Mouse (Mus musculus) heart, postnatal 0 days (tissue): Measurements from ENCODE around the gene Pdcd1lg2. TPM values are rescaled to one million over a fixed set of nuclear protein-coding genes. Genes with fewer than 3 reads are reported as not detected.

ENCODE experiments used
- ATAC-seq: fragments of 200-750 bp; cut with Nextera tagmentation; 2 replicates; pipeline ENCODE4 v1.8.0; 2017; ENCODE audit warnings: low read depth, moderate number of reproducible peaks, moderate library complexity; ENCODE audit not compliant: insufficient read depth
- DNase-seq: peaks from one replicate; pipeline ENCODE4 v3.0.0-alpha.2; 2016; ENCODE audit warnings: low spot score
- H3K27ac ChIP-seq: fragments of 300-500 bp; sonication (generic); 2 replicates; pipeline ENCODE4 v1.5.1; 2014; ENCODE audit warnings: low read depth, mild to moderate bottlenecking
- H3K27me3 ChIP-seq: fragments of 300-500 bp; sonication (generic); 2 replicates; pipeline ENCODE4 v1.6.1; 2014; ENCODE audit warnings: low read length, mixed read lengths; ENCODE audit not compliant: control insufficient read depth, insufficient read depth
- H3K36me3 ChIP-seq: fragments of 300-500 bp; sonication (generic); replicated peaks from 2 replicates; pipeline ENCODE4 v1.6.1; 2014; ENCODE audit warnings: low read length, mixed read lengths; ENCODE audit not compliant: control insufficient read depth, insufficient read depth
- H3K4me1 ChIP-seq: fragments of 300-500 bp; sonication (generic); 2 replicates; pipeline ENCODE4 v1.6.1; 2014; ENCODE audit warnings: antibody characterized with exemption; ENCODE audit not compliant: control insufficient read depth, insufficient read depth
- H3K4me2 ChIP-seq: fragments of 300-500 bp; sonication (generic); 2 replicates; pipeline ENCODE4 v1.6.1; 2014; ENCODE audit warnings: low read depth, mild to moderate bottlenecking, low read length, moderate library complexity
- H3K4me3 ChIP-seq: fragments of 300-500 bp; sonication (generic); 2 replicates; pipeline ENCODE4 v1.5.1; 2014; ENCODE audit warnings: low read depth, low read length
- H3K9ac ChIP-seq: fragments of 300-500 bp; sonication (generic); replicated peaks from 2 replicates; pipeline ENCODE4 v1.6.1; 2014; ENCODE audit warnings: low read depth, low read length, mixed read lengths
- H3K9me3 ChIP-seq: fragments of 300-500 bp; sonication (generic); replicated peaks from 2 replicates; pipeline ENCODE4 v1.6.1; 2016; ENCODE audit warnings: low read length; ENCODE audit not compliant: control insufficient read depth
- CTCF ChIP-seq: IDR thresholded peaks from 2 replicates; pipeline ENCODE4 v1.5.1; 2016; ENCODE audit warnings: antibody characterized with exemption, control low read depth, low read depth
- EP300 ChIP-seq: IDR thresholded peaks from 2 replicates; pipeline ENCODE4 v1.6.1; 2016; ENCODE audit warnings: antibody characterized with exemption, low read depth
- WGBS: fragments of 180-500 bp; shearing (Covaris S2); extraction: QIAGEN DNeasy Blood & Tissue Kit; methylation state at CpG from one replicate; pipeline ENCODE4 v1.1.7; 2014; 5-methylcytosine and 5-hydroxymethylcytosine counted together
- polyA plus RNA-seq: library from polyadenylated mRNA; unstranded; fragments of >200 nt; fragmentation: Nextera tagmentation; extraction: Ambion mirVana; gene quantifications from 2 replicates; pipeline ENCODE4 v1.2.1, GENCODE M21; 2015
- total RNA-seq: library from RNA; depleted of rRNA; stranded (reverse); fragments of >200 nt; gene quantifications from 2 replicates; pipeline ENCODE4 v1.2.3, GENCODE M21; 2014; ENCODE audit warnings: low replicate concordance

The Pdcd1lg2 gene
- total and polyA plus RNA-seq, 2 experiments from 2014 or later: not detected

DNA sequence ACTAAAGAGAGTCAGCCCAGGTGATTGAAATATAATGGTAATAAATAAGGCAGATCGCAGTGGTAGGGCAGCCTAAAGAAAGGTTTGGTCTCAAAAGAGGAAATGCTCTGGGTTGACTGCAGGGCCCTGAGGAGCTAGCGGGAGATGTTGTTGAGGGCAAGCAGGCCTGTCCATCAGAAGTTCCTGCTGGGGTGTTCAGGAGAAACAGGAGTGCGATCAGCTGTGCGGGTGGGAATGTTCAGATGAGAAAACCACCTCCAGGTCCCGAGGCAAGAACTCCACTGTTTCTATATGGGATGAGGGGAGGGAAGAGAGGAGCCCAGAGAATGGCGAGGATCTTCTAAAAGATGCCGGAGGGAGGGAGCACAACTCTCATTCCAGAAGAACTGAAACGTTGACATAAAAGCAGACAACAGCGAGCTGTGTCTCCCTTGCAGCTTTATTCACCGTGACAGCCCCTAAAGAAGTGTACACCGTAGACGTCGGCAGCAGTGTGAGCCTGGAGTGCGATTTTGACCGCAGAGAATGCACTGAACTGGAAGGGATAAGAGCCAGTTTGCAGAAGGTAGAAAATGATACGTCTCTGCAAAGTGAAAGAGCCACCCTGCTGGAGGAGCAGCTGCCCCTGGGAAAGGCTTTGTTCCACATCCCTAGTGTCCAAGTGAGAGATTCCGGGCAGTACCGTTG lies 26.2 kb downstream of the Pdcd1lg2 start:
- no peak overlapping the region for H3K4me2 ChIP-seq
- H3K9me3 ChIP-seq: no peaks in the 10 kb centered on the region
- no peak overlapping the region for H3K27ac ChIP-seq
- H3K27me3 ChIP-seq: no peaks in the 10 kb centered on the region
- H3K9ac ChIP-seq: no peak overlapping the region
- no peak overlapping the region for H3K4me3 ChIP-seq
- DNase-seq (no peak), ATAC-seq (no peak)
- WGBS: 87% methylated on average over 18 of the region's 18 CpGs
- H3K4me1 ChIP-seq: no peaks in the 10 kb centered on the region
- no peak for TF ChIP-seq CTCF
- no peak for TF ChIP-seq EP300
- H3K36me3 ChIP-seq: no peaks in the 10 kb centered on the region

DNA sequence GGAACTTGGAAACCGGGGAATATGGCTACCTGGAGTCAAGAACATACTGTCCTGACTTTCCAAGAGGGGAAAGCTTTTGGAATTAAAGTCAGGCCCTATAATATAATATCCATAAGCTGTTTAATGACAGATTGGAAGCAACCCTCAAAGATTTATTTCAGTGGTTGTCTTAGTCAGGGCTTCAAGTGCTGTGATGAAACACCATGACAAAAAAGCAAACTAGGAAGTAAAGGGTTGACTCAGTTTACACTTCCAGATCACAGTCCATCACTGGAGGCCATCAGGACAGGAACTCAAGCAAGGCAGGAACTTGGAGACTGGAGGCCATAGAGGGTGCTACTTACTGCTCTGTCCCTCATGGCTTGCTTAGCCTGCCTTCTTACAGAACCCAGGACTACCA lies 27.1 kb downstream of the Pdcd1lg2 start:
- ATAC-seq (no peak), DNase-seq (no peak)
- no peaks in the 10 kb centered on the region for H3K27me3 ChIP-seq
- no peaks in the 10 kb centered on the region for H3K36me3 ChIP-seq
- H3K27ac ChIP-seq: no peak overlapping the region
- no peak overlapping the region for H3K4me3 ChIP-seq
- no peak overlapping the region for H3K4me2 ChIP-seq
- no peaks in the 10 kb centered on the region for H3K9me3 ChIP-seq
- H3K9ac ChIP-seq: no peak overlapping the region
- H3K4me1 ChIP-seq: no peaks in the 10 kb centered on the region
- TF ChIP-seq EP300 (no peak), CTCF (no peak)
- 87% methylated on average over 1 of the region's 1 CpGs for WGBS

DNA sequence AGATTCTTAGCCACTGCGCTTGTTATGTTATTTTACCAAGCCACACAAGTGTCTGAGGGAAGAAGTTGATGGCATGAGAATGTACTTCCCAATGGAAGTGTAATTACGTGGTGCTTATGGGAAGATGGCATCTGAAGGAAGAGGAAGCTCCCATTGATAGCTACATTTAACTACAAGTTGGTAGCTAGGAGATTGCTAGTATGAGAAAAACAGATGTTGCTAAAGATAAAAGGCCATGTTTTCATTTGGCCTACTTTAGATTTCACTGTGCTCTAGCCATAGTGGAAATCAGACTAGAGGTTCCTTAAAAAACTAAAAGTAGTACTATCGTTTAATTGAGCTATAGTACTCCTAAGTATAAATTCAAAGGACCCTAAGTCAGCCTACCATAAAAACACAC lies 28.5 kb downstream of the Pdcd1lg2 start:
- DNase-seq (no peak), ATAC-seq (no peak)
- H3K27me3 ChIP-seq: no peaks in the 10 kb centered on the region
- TF ChIP-seq CTCF: no peak
- TF ChIP-seq EP300: no peak
- no peak overlapping the region for H3K4me2 ChIP-seq
- H3K9me3 ChIP-seq: no peaks in the 10 kb centered on the region
- no peak overlapping the region for H3K4me3 ChIP-seq
- no peaks in the 10 kb centered on the region for H3K4me1 ChIP-seq
- no peak overlapping the region for H3K9ac ChIP-seq
- H3K36me3 ChIP-seq: no peaks in the 10 kb centered on the region
- 51% methylated on average over 3 of the region's 3 CpGs for WGBS
- H3K27ac ChIP-seq: no peak overlapping the region

DNA sequence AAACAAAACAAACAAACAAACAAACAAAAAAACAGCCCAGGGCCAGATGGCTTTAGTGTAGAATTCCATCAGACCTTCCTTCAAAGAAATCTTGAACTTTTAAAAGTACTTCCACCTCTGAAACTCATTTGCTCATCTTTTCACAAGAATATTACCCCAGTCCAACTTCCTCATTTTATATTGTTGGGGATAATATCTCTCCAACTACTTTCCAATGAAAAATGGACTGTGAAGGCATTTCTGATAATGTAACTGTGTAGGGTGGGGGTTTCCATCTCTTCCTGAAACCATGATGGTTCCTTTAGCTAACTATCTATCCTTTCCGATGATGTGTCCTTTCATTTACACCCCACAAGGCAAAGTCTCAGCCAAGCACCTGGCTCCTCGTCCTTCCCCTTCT lies 31.8 kb downstream of the Pdcd1lg2 start:
- TF ChIP-seq CTCF (no peak), EP300 (no peak)
- Histone ChIP-seq H3K36me3 (no peaks in the 10 kb centered on the region), H3K4me2 (no peak overlapping the region), H3K9me3 (0 out of 2 replicates have a peak, but pooled peaks cover 8% of the 10 kb centered on the region), H3K9ac (no peak overlapping the region), H3K27me3 (no peaks in the 10 kb centered on the region), H3K27ac (no peak overlapping the region), H3K4me1 (no peaks in the 10 kb centered on the region), H3K4me3 (no peak overlapping the region)
- WGBS: 68% methylated on average over 2 of the region's 2 CpGs
- DNase-seq (no peak), ATAC-seq (no peak)

DNA sequence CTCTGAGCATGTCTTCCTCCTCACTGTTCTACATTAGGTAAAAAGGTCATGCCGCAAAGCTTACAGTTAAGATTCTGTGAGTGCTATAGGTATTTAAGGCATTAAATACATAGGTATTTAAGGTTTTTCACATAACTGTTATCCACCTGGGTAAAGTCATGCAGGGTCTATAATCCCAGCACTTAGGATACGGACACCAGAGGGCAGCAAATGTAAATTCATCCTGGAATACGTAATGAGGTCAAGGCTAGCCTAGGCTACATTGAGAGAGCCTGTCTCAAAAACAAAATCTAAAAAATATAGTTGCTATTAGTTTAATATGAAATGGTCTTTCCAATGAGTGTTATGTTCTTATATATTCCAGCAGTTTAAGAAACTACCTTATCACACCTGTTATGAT lies 33.6 kb downstream of the Pdcd1lg2 start:
- DNase-seq (no peak), ATAC-seq (no peak)
- 0 out of 2 replicates have a peak, but pooled peaks cover 8% of the 10 kb centered on the region for H3K9me3 ChIP-seq
- H3K27me3 ChIP-seq: no peaks in the 10 kb centered on the region
- TF ChIP-seq CTCF (peak; percentile 29), EP300 (no peak)
- H3K9ac ChIP-seq: no peak overlapping the region
- H3K36me3 ChIP-seq: no peaks in the 10 kb centered on the region
- no peak overlapping the region for H3K4me3 ChIP-seq
- H3K4me2 ChIP-seq: no peak overlapping the region
- H3K4me1 ChIP-seq: no peaks in the 10 kb centered on the region
- 87% methylated on average over 3 of the region's 3 CpGs for WGBS
- no peak overlapping the region for H3K27ac ChIP-seq

DNA sequence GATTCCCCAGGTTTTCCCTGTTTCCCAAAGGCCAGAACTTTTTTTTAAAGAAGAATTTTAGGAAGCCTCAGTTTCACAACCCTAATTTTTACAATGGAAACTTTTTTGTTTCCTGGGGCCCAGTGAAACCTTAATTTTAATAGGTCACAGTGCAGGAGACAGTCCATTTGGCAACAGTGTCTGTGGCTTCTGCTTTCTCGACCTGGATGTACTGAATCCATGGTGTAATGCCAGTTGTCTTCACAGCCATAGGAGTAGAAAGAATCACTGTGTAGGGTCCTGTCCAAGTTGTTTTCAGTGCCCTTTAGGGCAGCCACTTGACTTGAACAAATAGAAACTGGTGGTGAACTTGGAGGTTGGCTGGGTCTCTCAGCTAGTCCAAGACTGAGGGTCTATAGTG lies 37.7 kb downstream of the Pdcd1lg2 start:
- Histone ChIP-seq H3K4me1 (no peaks in the 10 kb centered on the region), H3K9ac (no peak overlapping the region), H3K27ac (no peak overlapping the region), H3K4me3 (no peak overlapping the region), H3K36me3 (no peaks in the 10 kb centered on the region), H3K27me3 (no peaks in the 10 kb centered on the region), H3K9me3 (0 out of 2 replicates have a peak, but pooled peaks cover 8% of the 10 kb centered on the region), H3K4me2 (no peak overlapping the region)
- DNase-seq: no peak
- WGBS: 67% methylated on average over 1 of the region's 1 CpGs
- TF ChIP-seq CTCF: no peak
- no peak for TF ChIP-seq EP300
- no peak for ATAC-seq
